Mouse (Mus musculus) gastrocnemius, adult 2 months (tissue): ENCODE measurements around the gene Arcn1. TPM values are rescaled to one million over a fixed set of nuclear protein-coding genes. Genes with fewer than 3 reads are reported as not detected.
"Not testable (repeated sequence)": the region's sequence is repeated elsewhere in the genome, so short reads cannot be mapped to it uniquely, and the experiment has no call there.

Experiments used
- DNase-seq: peaks from one replicate; pipeline ENCODE4 v3.0.0; 2022
- H3K27ac ChIP-seq: fragments of 200-600 bp; 2 replicates; pipeline ENCODE4 v1.8.1; 2022; ENCODE audit warnings: mild to moderate bottlenecking
- H3K4me3 ChIP-seq: fragments of 200-600 bp; 2 replicates; pipeline ENCODE4 v1.8.1; 2022; ENCODE audit warnings: mild to moderate bottlenecking, moderate library complexity
- CTCF ChIP-seq: fragments of 200-600 bp; IDR thresholded peaks from 2 replicates; pipeline ENCODE4 v1.8.1; 2022; ENCODE audit warnings: antibody characterized with exemption, mild to moderate bottlenecking, moderate library complexity
- intact Hi-C: fragments of 180-260 bp; cut with DNase I; formaldehyde crosslinking; loops from one replicate; pipeline ENCODE4 v1.15.1; 2025
- total RNA-seq, 2 experiments: library from RNA; stranded (reverse); gene quantifications; 2 replicates each; pipeline ENCODE4 v1.2.3; 2021

Arcn1 gene
- total RNA-seq, 2 experiments from 2014 or later = 83.0 to 85.3 TPM

DNA sequence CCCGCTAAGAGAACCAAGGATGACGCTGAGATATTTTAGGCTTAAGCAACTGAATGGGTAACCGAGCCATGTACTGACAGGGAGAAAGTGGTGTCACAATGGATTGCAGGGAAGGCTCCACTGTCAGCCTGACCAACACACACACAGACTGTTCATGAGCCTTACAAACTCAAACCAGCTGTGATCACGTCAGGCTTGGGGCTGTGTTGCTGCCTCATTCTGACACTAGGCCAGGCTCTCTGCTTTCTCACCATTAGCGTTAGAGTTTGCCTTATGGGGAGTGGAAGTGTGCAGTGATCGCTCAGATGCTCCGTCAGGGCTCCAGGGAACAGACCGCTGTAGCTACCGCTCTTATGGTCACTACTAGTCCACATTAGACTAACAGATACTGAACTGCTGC, 25.2 kb upstream of the Arcn1 start:
- DNase-seq = no peak
- intact Hi-C loops = no loop called here
- no peak overlapping the region for H3K4me3 ChIP-seq
- H3K27ac ChIP-seq = no peak overlapping the region
- TF ChIP-seq CTCF = no peak

DNA sequence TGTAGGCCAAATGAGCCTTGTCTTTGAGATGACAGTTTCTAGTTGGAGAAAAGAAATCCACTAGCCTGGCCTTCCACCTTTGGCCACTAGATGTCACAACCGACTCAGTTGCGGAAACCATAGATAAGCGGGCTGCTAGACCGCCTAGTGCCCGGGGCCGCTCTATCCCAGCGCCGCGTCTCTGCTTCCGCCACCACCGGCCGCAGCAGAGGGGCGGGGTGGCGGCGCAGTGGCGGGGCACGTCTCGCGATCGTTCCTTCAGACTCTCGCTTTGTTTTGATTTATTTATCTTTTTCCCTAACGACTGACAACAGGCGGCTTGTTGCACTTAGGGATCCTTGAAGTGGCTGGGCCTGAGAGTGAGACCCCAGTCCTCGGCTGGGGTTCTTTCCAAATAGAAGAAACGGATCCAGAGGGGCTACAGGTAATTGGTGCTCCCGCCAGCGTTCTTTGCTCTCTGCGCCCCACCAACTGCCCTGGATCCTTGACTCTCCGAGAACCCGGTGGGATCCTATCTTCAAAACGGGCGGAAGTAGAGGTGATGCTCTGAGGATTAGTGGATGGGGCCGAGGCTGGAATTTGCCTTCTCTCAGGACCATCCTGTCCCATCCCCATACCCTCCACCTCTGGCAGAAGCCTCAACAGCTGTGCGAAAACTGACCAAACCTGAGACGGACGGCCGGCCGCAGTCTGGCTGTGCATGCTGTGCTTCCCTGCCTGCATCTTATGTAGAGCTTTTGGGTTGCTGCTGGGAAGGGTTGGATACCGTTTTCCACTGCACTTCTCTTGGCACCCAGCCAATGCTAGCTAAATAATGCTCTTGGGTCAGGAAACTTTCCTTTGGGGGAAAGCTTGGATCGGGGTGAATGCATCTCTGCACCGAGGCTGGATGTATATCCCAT, 5.4 kb upstream of the Arcn1 start:
- H3K4me3 ChIP-seq = peak overlapping the region; percentile 98
- peak; percentile 96 for DNase-seq
- intact Hi-C loops = no loop called here
- peak; percentile 90 for TF ChIP-seq CTCF
- peak overlapping the region; percentile 91 for H3K27ac ChIP-seq

DNA sequence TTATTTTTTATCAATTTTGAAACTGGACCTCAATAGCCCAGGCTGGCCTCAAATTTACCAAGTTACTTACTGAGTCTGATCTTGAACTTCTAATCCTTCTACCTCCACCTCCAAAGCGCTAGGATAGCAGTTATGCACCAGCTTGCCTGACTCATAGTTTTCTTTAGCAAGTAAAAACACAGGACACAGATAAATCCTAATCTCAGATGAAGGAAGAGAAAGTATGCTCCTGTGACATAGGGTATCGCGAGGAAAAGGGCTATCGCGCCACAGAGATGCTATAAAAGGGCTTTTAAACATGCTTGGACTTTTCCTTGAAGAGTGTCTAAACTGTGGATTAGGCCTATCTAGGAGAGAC, 4.7 kb upstream of the Arcn1 start:
- intact Hi-C loops = no loop called here
- Histone ChIP-seq H3K27ac (peak overlapping the region; percentile 91), H3K4me3 (no peak overlapping the region)
- no peak for TF ChIP-seq CTCF
- no peak for DNase-seq

DNA sequence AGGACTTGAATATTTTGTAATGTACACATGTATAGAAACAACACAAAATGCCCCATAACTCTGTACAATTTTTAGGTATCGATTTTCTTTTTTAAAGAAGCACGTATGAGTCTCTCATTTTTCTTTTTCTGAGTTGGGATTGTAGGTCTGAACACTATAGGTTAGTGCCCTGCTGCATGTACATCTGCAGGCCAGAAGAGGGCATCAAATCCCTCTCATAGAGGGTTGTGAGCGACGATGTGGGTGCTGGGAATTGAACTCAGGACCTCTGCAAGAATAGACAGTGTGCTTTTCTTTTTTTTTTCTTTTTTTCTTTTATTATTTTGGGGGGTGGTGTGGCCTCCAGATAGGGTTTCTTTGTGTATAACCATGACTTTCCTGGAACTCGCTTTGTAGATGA, 3.7 kb upstream of the Arcn1 start:
- DNase-seq = no peak
- intact Hi-C loops = no loop called here

DNA sequence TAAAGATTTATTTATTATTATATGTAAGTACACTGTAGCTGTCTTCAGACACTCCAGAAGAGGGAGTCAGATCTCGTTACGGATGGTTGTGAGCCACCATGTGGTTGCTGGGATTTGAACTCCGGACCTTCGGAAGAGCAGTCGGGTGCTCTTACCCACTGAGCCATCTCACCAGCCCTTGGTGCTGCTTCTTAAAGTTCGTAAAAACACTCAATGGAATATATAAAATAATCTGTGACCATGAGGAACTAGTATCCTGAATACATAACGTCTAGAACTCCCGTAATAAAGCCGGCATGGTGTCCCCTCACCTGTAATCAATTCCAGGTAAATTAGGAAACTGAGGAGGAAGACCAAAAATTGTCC, 367 bp upstream of the Arcn1 start:
- H3K4me3 ChIP-seq = peak overlapping the region; percentile 92
- 0 out of 2 replicates have a peak, but pooled peaks have one; percentile 7 for TF ChIP-seq CTCF
- peak overlapping the region; percentile 99 for H3K27ac ChIP-seq
- intact Hi-C loops, DNase-seq: not testable (repeated sequence)

More for the DNA sequence above, 3.7 kb upstream of the Arcn1 start:
- TF ChIP-seq CTCF = 0 out of 2 replicates have a peak, but pooled peaks have one; percentile 6
- H3K27ac ChIP-seq = no peak overlapping the region
- H3K4me3 ChIP-seq = no peak overlapping the region

DNA sequence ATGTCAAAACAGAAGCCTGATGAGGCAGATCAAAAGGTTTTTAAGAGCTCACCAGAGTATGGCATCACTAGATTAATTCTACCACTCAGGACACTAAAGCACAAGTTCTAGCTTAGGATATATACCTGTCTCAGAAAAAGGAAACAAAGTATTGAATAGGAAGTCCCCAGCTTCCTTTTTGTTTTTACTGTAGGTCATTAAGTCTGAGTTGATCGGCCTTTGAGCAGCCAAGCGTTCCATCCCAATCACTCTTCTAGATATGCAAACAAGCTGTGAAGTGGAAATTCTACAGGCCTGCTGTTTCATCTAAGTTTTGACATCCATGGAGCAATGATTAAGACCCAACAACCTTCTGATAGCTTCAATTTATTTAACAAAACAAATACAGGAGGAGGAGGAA, 6.8 kb downstream of the Arcn1 start:
- no peak for TF ChIP-seq CTCF
- intact Hi-C loops = no loop called here
- no peak for DNase-seq
- Histone ChIP-seq H3K4me3 (no peak overlapping the region), H3K27ac (no peak overlapping the region)

DNA sequence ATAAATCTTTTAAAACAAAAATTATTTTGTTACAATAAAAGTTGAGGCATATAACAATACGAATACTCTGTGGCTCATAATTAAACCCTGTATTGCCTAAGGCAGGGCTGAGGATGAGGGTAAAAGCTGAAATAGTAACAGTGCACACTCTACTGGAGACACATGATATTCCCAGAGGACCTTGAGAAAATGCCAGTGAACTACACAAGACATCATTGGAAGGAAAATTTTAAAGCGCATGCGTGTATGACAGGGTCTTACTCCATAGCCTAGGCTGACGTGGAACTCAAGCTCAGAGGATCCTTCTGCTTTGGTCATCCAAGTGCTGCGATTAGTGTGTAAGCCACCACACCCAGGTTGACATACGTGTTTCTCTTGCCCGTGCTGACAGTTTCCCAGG, 19.2 kb downstream of the Arcn1 start:
- peak; percentile 64 for TF ChIP-seq CTCF
- no peak overlapping the region for H3K4me3 ChIP-seq
- no peak overlapping the region for H3K27ac ChIP-seq
- intact Hi-C loops = loop anchor here (5.0 kb wide), 1 partner anchor 91 kb away; no protein-coding TSS in a partner anchor
- peak; percentile 22 for DNase-seq

DNA sequence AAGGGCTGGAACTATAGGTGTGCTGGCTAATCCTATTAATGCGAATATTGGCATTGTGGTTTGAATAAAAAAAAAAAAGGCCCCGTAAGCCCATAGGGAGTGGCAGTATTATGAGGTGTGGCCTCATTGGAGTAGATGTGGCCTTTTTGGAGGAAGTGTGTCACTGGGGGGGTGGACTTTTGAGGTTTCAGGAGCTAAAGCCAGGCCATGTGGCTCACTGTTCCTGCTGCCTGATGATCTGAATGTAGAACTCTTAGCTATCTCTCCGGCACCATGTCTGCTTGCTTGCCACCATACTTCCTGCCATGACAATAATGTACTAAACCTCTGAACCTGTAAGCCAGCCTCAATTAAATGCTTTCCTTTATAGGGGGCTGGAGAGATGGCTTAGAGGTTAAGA, 20.3 kb downstream of the Arcn1 start:
- TF ChIP-seq CTCF = no peak
- Histone ChIP-seq H3K27ac (no peak overlapping the region), H3K4me3 (no peak overlapping the region)
- intact Hi-C loops = loop anchor here (5.0 kb wide), 1 partner anchor 90 kb away; no protein-coding TSS in a partner anchor
- DNase-seq = no peak

DNA sequence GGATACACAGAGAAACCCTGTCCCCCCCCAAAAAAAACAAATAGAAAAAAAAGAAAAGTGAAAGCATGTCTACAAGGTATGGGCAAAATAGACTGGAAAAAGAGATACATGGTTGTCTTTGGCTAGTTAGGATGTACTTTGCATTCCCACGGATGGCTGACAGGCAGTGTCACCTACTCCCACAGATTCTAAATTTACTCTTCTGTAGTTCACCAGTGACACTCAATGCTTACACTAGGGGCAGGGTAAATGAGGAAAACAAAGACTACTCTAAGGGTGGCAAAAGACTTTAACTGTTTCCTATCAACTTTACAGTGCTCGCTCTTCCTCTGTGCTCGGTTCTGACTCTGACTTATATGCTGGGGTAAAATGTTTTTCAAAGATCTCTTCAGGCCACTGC, 21.0 kb downstream of the Arcn1 start:
- TF ChIP-seq CTCF = no peak
- intact Hi-C loops = loop anchor here (5.0 kb wide), 1 partner anchor 89 kb away; no protein-coding TSS in a partner anchor
- Histone ChIP-seq H3K4me3 (no peak overlapping the region), H3K27ac (no peak overlapping the region)
- no peak for DNase-seq

DNA sequence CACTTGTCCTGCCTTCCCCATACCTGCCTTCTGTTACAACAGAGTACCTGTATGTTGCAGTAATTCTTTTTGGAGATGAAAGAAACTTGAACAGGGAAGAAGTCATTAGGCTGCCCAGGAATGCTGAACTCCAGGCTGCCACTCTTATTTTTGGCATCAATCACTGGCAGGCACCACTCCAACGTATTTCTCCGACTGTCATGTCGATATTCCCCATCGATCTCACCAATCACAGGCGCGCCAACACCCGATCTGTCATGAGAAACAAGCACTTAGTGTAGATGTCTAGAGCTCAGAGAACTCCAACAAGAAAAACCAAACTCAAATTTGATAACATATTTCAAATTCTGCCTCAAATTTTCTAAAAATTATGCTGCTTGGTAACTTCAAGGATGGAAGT, 22.3 kb downstream of the Arcn1 start:
- H3K27ac ChIP-seq = no peak overlapping the region
- no peak for TF ChIP-seq CTCF
- intact Hi-C loops = loop anchor here (5.0 kb wide), 1 partner anchor 88 kb away; no protein-coding TSS in a partner anchor
- no peak overlapping the region for H3K4me3 ChIP-seq
- no peak for DNase-seq

DNA sequence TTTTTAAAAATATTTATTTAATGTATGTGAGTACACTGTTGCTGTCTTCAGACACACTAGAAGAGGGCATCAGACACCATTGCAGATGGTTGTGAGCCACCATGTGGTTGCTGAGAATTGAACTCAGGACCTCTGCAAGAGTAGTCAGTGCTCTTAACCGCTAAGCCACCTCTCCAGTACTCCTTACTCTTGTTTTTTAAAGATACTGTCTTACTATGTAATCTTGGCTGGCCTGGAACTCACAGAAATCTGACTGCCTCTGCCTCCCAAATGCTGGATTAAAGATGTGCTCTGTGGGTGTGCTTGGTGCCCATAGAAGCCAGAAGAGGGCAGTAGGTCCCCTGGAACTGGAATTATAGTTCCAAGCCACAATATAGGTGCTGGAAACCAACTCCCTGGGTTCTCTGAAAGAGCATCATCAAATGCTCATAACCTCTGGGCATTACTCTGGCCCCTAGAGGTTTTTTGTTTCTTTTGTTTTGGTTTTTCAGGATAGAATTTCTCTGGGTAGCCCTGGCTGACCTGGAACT, 26.9 kb downstream of the Arcn1 start:
- DNase-seq = no peak
- intact Hi-C loops = no loop called here
- peak; percentile 21; the same call in 1 of the 2 replicates for TF ChIP-seq CTCF
- Histone ChIP-seq H3K27ac (no peak overlapping the region), H3K4me3 (no peak overlapping the region)

DNA sequence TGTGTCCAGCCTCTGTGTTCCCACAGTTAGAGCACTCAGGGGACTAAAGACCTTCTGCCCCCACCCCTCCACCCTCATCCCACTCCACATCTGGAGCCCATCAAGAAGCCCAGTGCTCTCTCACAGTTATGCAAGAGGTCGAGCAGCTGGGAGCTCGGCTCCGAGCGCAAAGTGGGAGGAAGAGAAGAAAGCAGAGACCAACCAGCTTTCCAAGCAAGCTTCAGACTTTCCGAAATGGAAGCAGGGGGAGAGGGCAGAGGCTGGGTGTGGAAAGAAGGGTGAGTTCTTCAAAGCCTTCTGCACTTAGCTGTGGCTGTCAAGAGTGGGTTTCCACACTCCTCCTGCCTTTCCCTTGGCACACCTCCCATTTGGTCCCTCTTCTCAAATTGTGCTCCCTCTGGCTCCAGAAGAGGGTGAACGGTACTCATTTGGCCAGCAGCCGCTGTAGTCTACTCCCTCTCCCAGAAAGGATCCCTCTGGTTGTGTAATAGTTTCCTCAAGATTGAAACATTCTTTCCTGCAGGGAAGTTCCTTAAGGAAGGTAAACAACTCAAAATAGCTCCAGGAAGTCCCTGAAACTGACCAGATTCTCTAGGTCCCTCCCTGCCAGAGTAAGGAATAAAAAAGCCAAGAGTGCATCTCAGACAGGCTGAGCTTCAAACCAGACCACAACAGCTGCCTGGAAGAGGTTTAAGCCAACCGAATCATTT, 30.2 kb downstream of the Arcn1 start:
- TF ChIP-seq CTCF = no peak
- peak overlapping the region; percentile 92 for H3K27ac ChIP-seq
- intact Hi-C loops = no loop called here
- DNase-seq = peak; percentile 81
- H3K4me3 ChIP-seq = peak overlapping the region; percentile 32; the same call in 1 of the 2 replicates

DNA sequence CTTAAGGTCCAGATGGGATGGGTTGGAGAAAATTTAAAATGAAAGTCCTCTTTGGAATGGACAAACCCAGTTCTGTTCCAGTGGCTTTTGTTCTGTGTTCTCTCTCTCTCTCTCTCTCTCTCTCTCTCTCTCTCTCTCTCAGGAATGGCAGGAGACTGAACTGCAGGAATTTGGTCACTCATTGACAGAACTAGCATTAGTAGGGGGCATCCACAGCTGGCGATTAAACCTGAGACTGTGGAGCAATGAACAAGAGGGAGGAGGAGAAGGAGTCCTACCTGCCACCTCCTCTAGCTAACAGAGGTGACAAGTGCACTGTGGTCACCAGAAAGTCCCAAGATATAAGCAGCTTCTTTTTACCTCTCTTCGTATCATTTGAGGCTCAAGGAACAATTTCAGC, 31.3 kb downstream of the Arcn1 start:
- H3K4me3 ChIP-seq = no peak overlapping the region
- no peak for TF ChIP-seq CTCF
- peak overlapping the region; percentile 92 for H3K27ac ChIP-seq
- intact Hi-C loops = no loop called here
- no peak for DNase-seq
